Comparison of ENCODE assay signal across 9 mouse cellular contexts in the genomic region with DNA sequence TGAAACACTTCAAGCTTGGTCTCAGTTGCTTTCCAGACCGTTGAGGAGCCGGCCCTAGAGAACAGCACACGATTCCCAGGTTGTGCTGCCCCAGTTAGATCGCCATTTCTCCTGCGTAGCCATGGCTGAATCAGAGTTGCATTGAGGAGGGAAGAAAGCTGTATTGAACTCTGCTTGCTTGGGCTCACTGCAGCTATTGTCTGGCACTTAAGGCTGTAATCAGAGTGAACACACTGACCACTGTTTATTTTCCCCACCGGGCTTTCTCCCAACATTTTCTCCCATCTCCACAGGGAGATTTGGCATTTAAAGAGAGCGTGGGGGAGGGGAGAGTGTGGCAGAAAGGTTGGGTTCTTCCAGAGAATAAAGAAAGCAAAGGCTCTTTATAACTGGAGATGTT. TPM values are rescaled to one million over a fixed set of nuclear protein-coding genes. Genes with fewer than 3 reads are reported as not detected.
DNase-seq lines count a peak whose midpoint lies in the region; ATAC-seq and TF ChIP-seq lines count a peak whose summit lies in the region.
"Had no signal": no experiment of that assay in that cellular context is flagged by ENCODE, and none has a peak within 500 bp of the region (broad histone marks: within the 10 kb centered on the region; RNA-seq: fewer than 3 reads in every experiment).

No protein-coding gene starts in this region.

- ATAC-seq in intestine, embryonic 16.5 days: no peak
- no peak for ATAC-seq in intestine, postnatal 0 days
- peak; percentile 56 for ATAC-seq in forebrain, postnatal 0 days
- ATAC-seq in midbrain, embryonic 13.5 days: no peak

- no peaks in the 10 kb centered on the region for H3K27me3 ChIP-seq in intestine, embryonic 16.5 days (replicated peaks; ENCODE audit: control insufficient read depth, insufficient read depth, low read length)
- H3K27me3 ChIP-seq in intestine, postnatal 0 days (replicated peaks; ENCODE audit: control insufficient read depth, insufficient read depth, low read length): no peaks in the 10 kb centered on the region
- H3K27me3 ChIP-seq in forebrain, postnatal 0 days (ENCODE audit: insufficient read depth, low read length): no peaks in the 10 kb centered on the region
- H3K27me3 ChIP-seq in midbrain, embryonic 13.5 days: no peaks in the 10 kb centered on the region
- H3K27me3 ChIP-seq: embryonic facial prominence, embryonic 15.5 days had no signal

- no peaks in the 10 kb centered on the region for H3K36me3 ChIP-seq in intestine, embryonic 16.5 days (ENCODE audit: control insufficient read depth, insufficient read depth, low read length)
- no peaks in the 10 kb centered on the region for H3K36me3 ChIP-seq in intestine, postnatal 0 days (ENCODE audit: control insufficient read depth, insufficient read depth)
- no peaks in the 10 kb centered on the region for H3K36me3 ChIP-seq in forebrain, postnatal 0 days (ENCODE audit: insufficient read depth)
- H3K36me3 ChIP-seq in midbrain, embryonic 13.5 days: no peaks in the 10 kb centered on the region
- H3K36me3 ChIP-seq: embryonic facial prominence, embryonic 15.5 days had no signal

- WGBS in intestine, embryonic 16.5 days: 43% methylated on average over 7 of the region's 7 CpGs
- WGBS in intestine, postnatal 0 days: 44% methylated on average over 7 of the region's 7 CpGs
- 26% methylated on average over 7 of the region's 7 CpGs for WGBS in forebrain, postnatal 0 days
- WGBS in midbrain, embryonic 13.5 days: 44% methylated on average over 7 of the region's 7 CpGs

- H3K4me2 ChIP-seq in intestine, embryonic 16.5 days (ENCODE audit: low read depth, low read length): no peak overlapping the region
- no peak overlapping the region for H3K4me2 ChIP-seq in intestine, postnatal 0 days (replicated peaks; ENCODE audit: low read depth)
- H3K4me2 ChIP-seq in forebrain, postnatal 0 days (ENCODE audit: low read depth): 0 out of 2 replicates have a peak overlapping the region, but pooled peaks have one; percentile 24
- no peak overlapping the region; the same call in 1 of the 2 replicates for H3K4me2 ChIP-seq in midbrain, embryonic 13.5 days (replicated peaks)
- H3K4me2 ChIP-seq: embryonic facial prominence, embryonic 15.5 days had no signal

- no peak overlapping the region for H3K4me3 ChIP-seq in intestine, embryonic 16.5 days (ENCODE audit: low read length)
- no peak overlapping the region for H3K4me3 ChIP-seq in intestine, postnatal 0 days (ENCODE audit: low read depth, low read length)
- H3K4me3 ChIP-seq in forebrain, postnatal 0 days (ENCODE audit: low read depth, low read length): no peak overlapping the region
- no peak overlapping the region for H3K4me3 ChIP-seq in midbrain, embryonic 13.5 days (replicated peaks)
- H3K4me3 ChIP-seq: embryonic facial prominence, embryonic 15.5 days had no signal

- H3K27ac ChIP-seq in intestine, embryonic 16.5 days (ENCODE audit: low read length): no peak overlapping the region
- H3K27ac ChIP-seq in intestine, postnatal 0 days (ENCODE audit: low read depth, low read length): no peak overlapping the region
- peak overlapping the region; percentile 83 for H3K27ac ChIP-seq in forebrain, postnatal 0 days (ENCODE audit: low read depth, low read length)
- peak overlapping the region; percentile 70 for H3K27ac ChIP-seq in midbrain, embryonic 13.5 days
- H3K27ac ChIP-seq: embryonic facial prominence, embryonic 15.5 days; liver, embryonic 14.5 days had no signal

- DNase-seq in brain, embryonic 14.5 days (ENCODE audit: low read depth): peak; percentile 52
- peak; percentile 49 for DNase-seq in forebrain, postnatal 0 days
- no peak for DNase-seq in gastrocnemius, adult 18-20 months (ENCODE audit: low spot score)
- no peak for DNase-seq in thymus, postnatal 36 days

- H3K9me3 ChIP-seq in intestine, embryonic 16.5 days (ENCODE audit: control insufficient read depth, low read length): no peaks in the 10 kb centered on the region
- no peaks in the 10 kb centered on the region for H3K9me3 ChIP-seq in intestine, postnatal 0 days (ENCODE audit: control insufficient read depth)
- H3K9me3 ChIP-seq in forebrain, postnatal 0 days (ENCODE audit: low read length): no peaks in the 10 kb centered on the region
- H3K9me3 ChIP-seq in midbrain, embryonic 13.5 days: no peaks in the 10 kb centered on the region
- H3K9me3 ChIP-seq: embryonic facial prominence, embryonic 15.5 days had no signal

- TF ChIP-seq CTCF in intestine, postnatal 0 days (IDR thresholded peaks at IDR 0.05; ENCODE audit: low read depth): no peak
- no peak for TF ChIP-seq CTCF in brain, embryonic 14.5 days (IDR thresholded peaks at IDR 0.05; ENCODE audit: borderline replicate concordance, extremely low read depth, insufficient read depth, insufficient read length)
- no peak for TF ChIP-seq CTCF in forebrain, postnatal 0 days (IDR thresholded peaks at IDR 0.05; ENCODE audit: low read depth)

- H3K4me1 ChIP-seq in intestine, embryonic 16.5 days (ENCODE audit: control insufficient read depth, insufficient read depth, low read length): peaks cover 7% of the 10 kb centered on the region
- peaks cover 4% of the 10 kb centered on the region; the same call in 1 of the 2 replicates for H3K4me1 ChIP-seq in intestine, postnatal 0 days (replicated peaks; ENCODE audit: control insufficient read depth, insufficient read depth, low read length)
- H3K4me1 ChIP-seq in forebrain, postnatal 0 days (ENCODE audit: insufficient read depth): peaks cover 23% of the 10 kb centered on the region
- H3K4me1 ChIP-seq in midbrain, embryonic 13.5 days (replicated peaks): peaks cover 31% of the 10 kb centered on the region

- no peak for TF ChIP-seq POLR2A in brain, embryonic 14.5 days (IDR thresholded peaks at IDR 0.05; ENCODE audit: borderline replicate concordance, extremely low read depth, insufficient read depth, insufficient read length, poor library complexity, severe bottlenecking)

- 0 out of 2 replicates have a peak overlapping the region, but pooled peaks have one; percentile 40 for H3K9ac ChIP-seq in intestine, embryonic 16.5 days (ENCODE audit: low read depth, low read length)
- no peak overlapping the region for H3K9ac ChIP-seq in intestine, postnatal 0 days (ENCODE audit: low read depth, low read length)
- H3K9ac ChIP-seq in forebrain, postnatal 0 days: no peak overlapping the region
- peak overlapping the region; percentile 28; the same call in 1 of the 2 replicates for H3K9ac ChIP-seq in midbrain, embryonic 13.5 days (replicated peaks)
- H3K9ac ChIP-seq: embryonic facial prominence, embryonic 15.5 days; liver, embryonic 14.5 days had no signal

RNA-seq across cellular contexts. Expression of a gene that starts 22.6 kb away (rescaled TPM):
- polyA plus RNA-seq in intestine, embryonic 16.5 days (2015; fragmentation: Nextera tagmentation; extraction: Ambion mirVana): 5.0 and 5.5 TPM in 2 replicates
- 1.7 and 2.0 TPM in 2 replicates for polyA plus RNA-seq in intestine, postnatal 0 days (2015; fragmentation: Nextera tagmentation; extraction: Ambion mirVana)
- 9.3 and 17.8 TPM in 2 replicates for polyA plus RNA-seq in brain, embryonic 14.5 days (2012; rRNA removed)
- total RNA-seq in forebrain, postnatal 0 days (2014; rRNA removed): 28.0 and 29.4 TPM in 2 replicates
- polyA plus RNA-seq in forebrain, postnatal 0 days (2015; fragmentation: Nextera tagmentation; extraction: Ambion mirVana): 6.2 and 8.4 TPM in 2 replicates
- polyA plus RNA-seq in midbrain, embryonic 13.5 days (2015; fragmentation: Nextera tagmentation; extraction: Ambion mirVana): 12.3 and 13.1 TPM in 2 replicates
- total RNA-seq in gastrocnemius, adult 18-20 months (2021): 1 to 10 TPM; 1.1 to 1.6 TPM

Comparison
In these comparisons a context has a peak if more than half of its experiments do, and no peak if none do; other contexts are left out.
1. H3K9ac ChIP-seq: peak in intestine, embryonic 16.5 days (single experiment) and midbrain, embryonic 13.5 days (single experiment); none in intestine, postnatal 0 days (single experiment) and forebrain, postnatal 0 days (single experiment).
2. H3K27ac ChIP-seq: peak in forebrain, postnatal 0 days (single experiment) and midbrain, embryonic 13.5 days (single experiment); none in intestine, embryonic 16.5 days (single experiment) and intestine, postnatal 0 days (single experiment).
3. DNase-seq: peak in brain, embryonic 14.5 days (single experiment) and forebrain, postnatal 0 days (single experiment); none in gastrocnemius, adult 18-20 months (single experiment) and thymus, postnatal 36 days (0 of 2).